Mouse (Mus musculus) kidney, postnatal 0 days (tissue): Measurements from ENCODE around the gene Dzank1. TPM values are rescaled to one million over a fixed set of nuclear protein-coding genes. Genes with fewer than 3 reads are reported as not detected.
A peak's percentile ranks its signal among the peaks of the same experiment; 100 is the strongest.

ENCODE experiments used
- ATAC-seq: fragments of 200-750 bp; cut with Nextera tagmentation; replicated peaks from 2 replicates; pipeline ENCODE4 v1.8.0; 2017; ENCODE audit warnings: low read depth, moderate number of reproducible peaks, moderate TSS enrichment, moderate library complexity; ENCODE audit not compliant: low FRiP score
- DNase-seq: peaks from one replicate; pipeline ENCODE4 v3.0.0-alpha.2; 2016; ENCODE audit warnings: low spot score
- H3K27ac ChIP-seq: fragments of 300-500 bp; sonication (generic); 2 replicates; pipeline ENCODE4 v1.5.1; 2014; ENCODE audit warnings: mild to moderate bottlenecking
- H3K27me3 ChIP-seq: fragments of 300-500 bp; sonication (generic); 2 replicates; pipeline ENCODE4 v1.6.1; 2014; ENCODE audit warnings: low read length, mixed read lengths; ENCODE audit not compliant: insufficient read depth
- H3K36me3 ChIP-seq: fragments of 300-500 bp; sonication (generic); 2 replicates; pipeline ENCODE4 v1.6.1; 2014; ENCODE audit warnings: low read length, mixed read lengths; ENCODE audit not compliant: insufficient read depth
- H3K4me1 ChIP-seq: fragments of 300-500 bp; sonication (generic); replicated peaks from 2 replicates; pipeline ENCODE4 v1.6.1; 2014; ENCODE audit warnings: antibody characterized with exemption, low read length, mixed read lengths; ENCODE audit not compliant: insufficient read depth
- H3K4me2 ChIP-seq: fragments of 300-500 bp; sonication (generic); 2 replicates; pipeline ENCODE4 v1.6.1; 2014; ENCODE audit warnings: mild to moderate bottlenecking, low read length, moderate library complexity, mixed read lengths
- H3K4me3 ChIP-seq: fragments of 300-500 bp; sonication (generic); replicated peaks from 2 replicates; pipeline ENCODE4 v1.5.1; 2014; ENCODE audit warnings: low read depth, low read length
- H3K9ac ChIP-seq: fragments of 300-500 bp; sonication (generic); 2 replicates; pipeline ENCODE4 v1.6.1; 2014; ENCODE audit warnings: low read depth, low read length
- H3K9me3 ChIP-seq: fragments of 300-500 bp; sonication (generic); replicated peaks from 2 replicates; pipeline ENCODE4 v1.6.1; 2016; ENCODE audit warnings: low read length, inconsistent platforms, mixed read lengths
- CTCF ChIP-seq: IDR thresholded peaks from 2 replicates; pipeline ENCODE4 v1.5.1; 2016; ENCODE audit warnings: antibody characterized with exemption, low read depth, mild to moderate bottlenecking, moderate library complexity
- WGBS: fragments of 180-500 bp; shearing (Covaris S2); extraction: QIAGEN DNeasy Blood & Tissue Kit; methylation state at CpG from one replicate; pipeline ENCODE4 v1.1.7; 2014; 5-methylcytosine and 5-hydroxymethylcytosine counted together
- polyA plus RNA-seq: library from polyadenylated mRNA; unstranded; fragments of >200 nt; fragmentation: Nextera tagmentation; extraction: Ambion mirVana; gene quantifications from 2 replicates; pipeline ENCODE4 v1.2.1, GENCODE M21; 2015

The Dzank1 gene
- polyA plus RNA-seq, 1 experiment from 2014 or later, result 1.7 TPM

GRCm38 (mm10) chr2:144547559-144547958, 20.3 kb upstream of the Dzank1 start:
- no peak for TF ChIP-seq CTCF
- Histone ChIP-seq H3K4me1 (0 out of 2 replicates have a peak, but pooled peaks cover 9% of the 10 kb centered on the region), H3K27me3 (no peaks in the 10 kb centered on the region), H3K4me2 (no peak overlapping the region), H3K36me3 (peaks cover 19% of the 10 kb centered on the region; the same call in 1 of the 2 replicates), H3K4me3 (no peak overlapping the region), H3K9me3 (no peaks in the 10 kb centered on the region), H3K9ac (no peak overlapping the region), H3K27ac (0 out of 2 replicates have a peak overlapping the region, but pooled peaks have one; percentile 65)
- 55% methylated on average over 4 of the region's 4 CpGs for WGBS
- DNase-seq (no peak), ATAC-seq (no peak)

- Histone ChIP-seq H3K36me3 (peaks cover 20% of the 10 kb centered on the region; the same call in 1 of the 2 replicates), H3K4me2 (no peak overlapping the region), H3K9ac (no peak overlapping the region), H3K4me1 (0 out of 2 replicates have a peak, but pooled peaks cover 9% of the 10 kb centered on the region), H3K4me3 (no peak overlapping the region), H3K27ac (peak overlapping the region; percentile 82), H3K9me3 (no peaks in the 10 kb centered on the region), H3K27me3 (no peaks in the 10 kb centered on the region)
- DNase-seq, result peak; percentile 10
- ATAC-seq, result peak; percentile 35; the same call in 1 of the 2 replicates
- TF ChIP-seq CTCF, result no peak
- 18% methylated on average over 1 of the region's 1 CpGs for WGBS
Observed at GRCm38 (mm10) chr2:144545481-144545880, 18.3 kb upstream of the Dzank1 start.

GRCm38 (mm10) chr2:144545061-144545460, 17.8 kb upstream of the Dzank1 start:
- no peak overlapping the region for H3K4me2 ChIP-seq
- H3K9me3 ChIP-seq, result no peaks in the 10 kb centered on the region
- H3K27ac ChIP-seq, result peak overlapping the region; percentile 82
- H3K9ac ChIP-seq, result no peak overlapping the region
- no peak for TF ChIP-seq CTCF
- ATAC-seq, result peak; percentile 71
- no peak overlapping the region for H3K4me3 ChIP-seq
- peak; percentile 27 for DNase-seq
- WGBS, result 68% methylated on average over 2 of the region's 2 CpGs
- 0 out of 2 replicates have a peak, but pooled peaks cover 9% of the 10 kb centered on the region for H3K4me1 ChIP-seq
- no peaks in the 10 kb centered on the region for H3K27me3 ChIP-seq
- H3K36me3 ChIP-seq, result peaks cover 20% of the 10 kb centered on the region; the same call in 1 of the 2 replicates

GRCm38 (mm10) chr2:144544630-144545029, 17.4 kb upstream of the Dzank1 start:
- Histone ChIP-seq H3K27ac (peak overlapping the region; percentile 70), H3K9me3 (no peaks in the 10 kb centered on the region), H3K4me2 (no peak overlapping the region), H3K36me3 (peaks cover 25% of the 10 kb centered on the region; the same call in 1 of the 2 replicates), H3K9ac (no peak overlapping the region), H3K4me1 (0 out of 2 replicates have a peak, but pooled peaks cover 9% of the 10 kb centered on the region), H3K4me3 (no peak overlapping the region), H3K27me3 (no peaks in the 10 kb centered on the region)
- TF ChIP-seq CTCF, result peak; percentile 17; the same call in 1 of the 2 replicates
- 48% methylated on average over 6 of the region's 6 CpGs for WGBS
- ATAC-seq (peak; percentile 76), DNase-seq (peak; percentile 45)

- H3K9ac ChIP-seq, result no peak overlapping the region
- peak overlapping the region; percentile 70; the same call in 1 of the 2 replicates for H3K27ac ChIP-seq
- H3K9me3 ChIP-seq, result no peaks in the 10 kb centered on the region
- 0 out of 2 replicates have a peak, but pooled peaks cover 9% of the 10 kb centered on the region for H3K4me1 ChIP-seq
- no peak overlapping the region for H3K4me2 ChIP-seq
- ATAC-seq (no peak), DNase-seq (no peak)
- no peak overlapping the region for H3K4me3 ChIP-seq
- TF ChIP-seq CTCF, result no peak
- H3K27me3 ChIP-seq, result no peaks in the 10 kb centered on the region
- peaks cover 34% of the 10 kb centered on the region for H3K36me3 ChIP-seq
- WGBS, result 83% methylated on average over 6 of the region's 6 CpGs
Observed at GRCm38 (mm10) chr2:144543670-144544069, 16.5 kb upstream of the Dzank1 start.

- peaks cover 50% of the 10 kb centered on the region for H3K36me3 ChIP-seq
Observed at GRCm38 (mm10) chr2:144541246-144541645, 14.0 kb upstream of the Dzank1 start.

GRCm38 (mm10) chr2:144537123-144537522, 9.9 kb upstream of the Dzank1 start:
- Histone ChIP-seq H3K4me1 (no peaks in the 10 kb centered on the region), H3K27me3 (no peaks in the 10 kb centered on the region), H3K9ac (no peak overlapping the region), H3K36me3 (peaks cover 67% of the 10 kb centered on the region), H3K4me2 (no peak overlapping the region), H3K4me3 (no peak overlapping the region), H3K9me3 (no peaks in the 10 kb centered on the region), H3K27ac (no peak overlapping the region)
- WGBS, result 68% methylated on average over 7 of the region's 7 CpGs
- ATAC-seq (0 out of 2 replicates have a peak, but pooled peaks have one; percentile 57), DNase-seq (peak; percentile 9)
- TF ChIP-seq CTCF, result no peak

More at GRCm38 (mm10) chr2:144541246-144541645, 14.0 kb upstream of the Dzank1 start:
- H3K4me3 ChIP-seq, result no peak overlapping the region
- DNase-seq (peak; percentile 9), ATAC-seq (no peak)
- H3K4me2 ChIP-seq, result no peak overlapping the region
- 0 out of 2 replicates have a peak, but pooled peaks cover 5% of the 10 kb centered on the region for H3K4me1 ChIP-seq
- no peak overlapping the region for H3K9ac ChIP-seq
- TF ChIP-seq CTCF, result peak; percentile 14; the same call in 1 of the 2 replicates
- WGBS, result 92% methylated on average over 4 of the region's 4 CpGs
- no peaks in the 10 kb centered on the region for H3K9me3 ChIP-seq
- H3K27ac ChIP-seq, result no peak overlapping the region
- H3K27me3 ChIP-seq, result no peaks in the 10 kb centered on the region
